Mouse (Mus musculus) embryonic fibroblast, embryonic 13.5 days (primary cell): ENCODE results near the gene Ugt1a8.

ENCODE experiments used
- CTCF ChIP-seq: IDR thresholded peaks from 2 replicates; pipeline ENCODE4 v1.5.1; 2011; ENCODE audit warnings: mild to moderate bottlenecking, control low read depth, low read length, moderate library complexity, borderline replicate concordance; ENCODE audit not compliant: insufficient read depth
- POLR2A ChIP-seq: IDR thresholded peaks from 2 replicates; pipeline ENCODE4 v1.6.1; 2011; ENCODE audit warnings: low read depth, mild to moderate bottlenecking, control low read depth, low read length, moderate library complexity

GRCm38 (mm10) chr1:88213766-88214461 lies 126.3 kb downstream of the Ugt1a8 start:
- TF ChIP-seq POLR2A (no peak), CTCF (no peak)
